Comparison of ENCODE assay signal across 10 mouse cellular contexts in genomic region chr1:36067201-36067600, GRCm38 (mm10). TPM values are rescaled to one million over a fixed set of nuclear protein-coding genes. Genes with fewer than 3 reads are reported as not detected.
A peak's percentile ranks its signal among the peaks of the same experiment; 100 is the strongest.
DNase-seq lines count a peak whose midpoint lies in the region.
"Had no signal": no experiment of that assay in that cellular context is flagged by ENCODE, and none has a peak within 500 bp of the region (broad histone marks: within the 10 kb centered on the region; RNA-seq: fewer than 3 reads in every experiment).

No protein-coding gene starts in this region.

- peak; percentile 32 to 39 for DNase-seq in adrenal gland, adult (ENCODE audit: inconsistent age in 2 of 2, low spot score in 1 of 2)
- no peak for DNase-seq in adrenal gland, postnatal 25 days
- DNase-seq in heart, postnatal 4 days: peak; percentile 18
- no peak for DNase-seq in heart, adult 8-10 months (ENCODE audit: low spot score)
- peak; percentile 49 for DNase-seq in testis, postnatal 10 days (ENCODE audit: low spot score)
- no peak for DNase-seq in testis, postnatal 14 days (ENCODE audit: low spot score)
- peak; percentile 3 for DNase-seq in urinary bladder, postnatal 25 days (ENCODE audit: low spot score)
- DNase-seq in left cerebral cortex, postnatal 4 days: no peak
- DNase-seq: right cerebral cortex, postnatal 4 days; thymus, postnatal 25 days had no signal

- intact Hi-C loops in left cerebral cortex, postnatal 4 days (cut with DNase I): loop anchor here (5.0 to 10.0 kb wide), 2 partner anchors 1032 to 1175 kb away; no protein-coding TSS in a partner anchor

RNA-seq across cellular contexts. Expression of gene Hs6st1, which starts 1.0 kb away (rescaled TPM):
- 140 and 171 TPM in 2 replicates for total RNA-seq in adrenal gland, postnatal 25 days (2021)
- 10 to 100 TPM; 30.0 to 33.3 TPM for total RNA-seq in heart, postnatal 4 days (2021)
- total RNA-seq in heart, adult 8-10 months (2022): 10 to 100 TPM; 20.3 to 24.4 (median 21.2) TPM
- total RNA-seq in left cerebral cortex, postnatal 4 days (2021): 10 to 100 TPM; 88.1 to 90.1 TPM

Comparison
In these comparisons a context has a peak if more than half of its experiments do, and no peak if none do; other contexts are left out.
1. DNase-seq: peak in adrenal gland, adult (2 of 2), heart, postnatal 4 days (single experiment), testis, postnatal 10 days (single experiment) and urinary bladder, postnatal 25 days (single experiment); none in adrenal gland, postnatal 25 days (single experiment), heart, adult 8-10 months (single experiment), testis, postnatal 14 days (single experiment) and left cerebral cortex, postnatal 4 days (single experiment).